Mouse (Mus musculus): ENCODE measurements at regions not wholly inside any gene's neighbourhood (a gene's known extent, or its start where the extent isn't known, plus 50 kb on each side); places are given as distances from the start of the nearest gene placed in this dataset.
"Not testable (repeated sequence)": the region's sequence is repeated elsewhere in the genome, so short reads cannot be mapped to it uniquely, and the experiment has no call there.

- not testable (repeated sequence) for DNase-seq
These were observed 84.8 kb upstream of the Ezh2 start for GRCm38 (mm10) chr6:47679946-47680345.

GRCm38 (mm10) chr6:47672741-47673140, 77.6 kb upstream of the Ezh2 start:
- DNase-seq = peak; percentile 32 to 69

GRCm38 (mm10) chr6:47652880-47653279, 57.7 kb upstream of the Ezh2 start:
- DNase-seq = peak; percentile 55 to 71

GRCm38 (mm10) chr6:47651385-47651718, 56.2 kb upstream of the Ezh2 start:
- DNase-seq = not testable (repeated sequence)

DNA sequence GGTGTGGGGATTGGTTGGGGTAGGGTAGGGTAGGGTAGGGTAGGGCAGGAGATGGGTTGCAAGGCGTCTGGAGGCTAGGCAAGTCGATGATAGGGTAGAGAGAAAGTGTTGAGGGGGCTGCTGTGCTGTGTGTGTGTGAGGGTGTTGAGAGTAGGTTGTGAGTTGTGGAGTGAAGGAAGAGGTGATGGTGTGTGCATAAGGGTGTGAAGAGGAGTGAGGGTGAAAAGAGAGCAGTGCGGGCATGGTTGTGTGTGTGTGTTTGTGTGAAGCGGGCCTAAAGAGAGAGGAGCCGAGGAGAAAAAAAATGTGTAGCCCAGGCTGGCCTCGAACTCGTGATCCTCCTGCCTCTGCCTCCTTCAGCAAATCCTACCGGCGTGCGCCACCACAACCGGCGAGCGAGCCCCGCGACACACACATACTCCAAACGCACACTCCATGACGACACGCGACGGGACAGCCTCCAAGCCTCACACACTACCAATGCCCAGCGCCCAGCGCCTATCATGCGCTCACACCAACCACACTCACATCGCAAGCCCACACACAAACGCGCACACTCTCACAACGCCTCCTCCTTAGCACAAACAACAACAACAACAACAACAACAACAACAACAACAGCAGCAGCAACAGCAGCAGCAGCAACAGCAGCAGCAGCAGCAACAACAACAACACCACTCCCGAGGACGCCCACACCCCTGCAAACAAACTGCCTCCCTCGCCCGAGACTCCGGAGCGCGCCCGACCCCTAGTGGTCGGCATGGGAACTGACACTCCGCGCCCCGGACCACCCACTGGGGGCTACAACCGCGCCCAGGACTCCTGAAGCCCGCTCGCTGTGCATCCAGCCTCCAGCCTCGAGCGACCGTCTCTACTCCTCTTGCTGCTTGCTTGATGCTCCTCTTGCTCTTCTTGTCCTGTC, 55.6 kb upstream of the Ezh2 start:
- peak; percentile 94 to 98 for DNase-seq

- peak; percentile 3 to 27 for DNase-seq
These were observed 54.8 kb upstream of the Ezh2 start for GRCm38 (mm10) chr6:47649961-47650360.

DNA sequence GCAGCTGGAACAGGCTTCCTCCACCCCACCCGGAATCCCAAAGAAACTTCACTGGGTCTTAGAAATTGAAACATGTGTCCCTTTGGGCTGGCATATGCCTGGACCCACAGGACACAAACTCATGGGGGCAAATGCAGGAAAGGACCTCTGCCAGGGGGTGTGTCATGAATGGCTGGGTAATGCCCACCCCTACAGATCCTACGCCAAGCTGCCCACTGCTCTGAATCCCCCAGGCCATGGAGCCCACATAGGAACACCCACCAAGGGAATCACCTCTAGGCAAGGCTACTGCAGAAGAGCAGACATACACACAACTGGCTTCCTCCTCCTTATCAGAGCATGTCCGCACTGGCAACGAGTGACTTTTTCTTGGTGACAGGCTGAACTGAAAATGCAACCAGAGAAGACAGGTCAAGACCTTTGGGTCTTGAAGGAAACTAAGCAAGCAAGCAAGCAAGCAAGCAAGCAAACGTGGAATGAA, 54.4 kb upstream of the Ezh2 start:
- peak; percentile 2 to 17 for DNase-seq

DNA sequence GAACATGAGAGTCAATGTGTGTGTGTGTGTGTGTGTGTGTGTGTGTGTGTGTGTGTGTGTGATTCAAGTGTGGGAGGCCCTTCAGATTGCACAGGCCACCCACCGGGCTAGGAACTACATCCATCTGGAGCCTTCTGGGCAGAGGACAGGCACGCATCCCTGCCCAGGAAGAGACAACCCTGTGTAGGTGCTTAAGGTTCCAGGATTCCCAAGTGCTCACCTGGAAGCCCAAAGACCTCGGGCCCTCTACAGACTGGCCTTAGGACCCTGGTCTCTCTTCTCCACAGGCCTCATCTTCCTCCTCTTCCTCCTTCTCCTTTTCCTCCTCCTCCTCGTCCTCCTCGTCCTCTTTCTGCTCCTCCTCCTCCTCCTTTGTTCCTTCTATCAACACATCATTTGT, 53.8 kb upstream of the Ezh2 start:
- DNase-seq = peak; percentile 1 to 10

GRCm38 (mm10) chr6:47648316-47648715, 53.2 kb upstream of the Ezh2 start:
- peak; percentile 1 to 9 for DNase-seq

DNA sequence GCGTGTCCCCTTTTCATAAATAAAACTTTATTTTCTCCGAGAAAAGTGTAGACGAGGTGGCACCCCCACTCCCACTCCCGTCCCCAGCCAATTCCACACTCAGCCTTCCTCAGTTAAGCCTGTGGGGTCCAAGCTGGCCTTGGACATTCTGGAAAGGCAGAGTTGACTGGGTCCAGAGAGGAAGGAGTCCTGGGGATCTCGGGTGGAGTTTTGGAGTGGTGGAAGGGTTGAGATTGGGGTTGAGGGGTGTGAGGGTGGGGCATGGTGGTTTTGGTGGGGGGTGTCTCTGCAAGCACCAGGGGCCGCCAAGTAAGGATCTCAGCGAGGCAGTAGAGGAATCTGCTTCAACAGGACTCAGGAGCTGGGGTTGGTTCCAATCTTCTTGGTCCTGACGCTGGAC, 52.7 kb upstream of the Ezh2 start:
- peak in 1 of 2 experiments; percentile 1 for DNase-seq

- DNase-seq = peak; percentile 2 to 6
These were observed 51.8 kb upstream of the Ezh2 start for GRCm38 (mm10) chr6:47646731-47647567.

GRCm38 (mm10) chr6:47646022-47646421, 50.9 kb upstream of the Ezh2 start:
- DNase-seq = no peak
